Mouse (Mus musculus) large intestine, adult 2 months (tissue): ENCODE results near the gene Farp1. TPM values are rescaled to one million over a fixed set of nuclear protein-coding genes. Genes with fewer than 3 reads are reported as not detected.

Experiments used
- DNase-seq: peaks from one replicate; pipeline ENCODE4 v3.0.0-alpha.2; 2012; ENCODE audit warnings: low read depth, low spot score
- WGBS: fragments of 180-500 bp; shearing (Covaris S2); methylation state at CpG from one replicate; pipeline ENCODE4 v1.1.7; 2018; 5-methylcytosine and 5-hydroxymethylcytosine counted together
- polyA plus RNA-seq: library from polyadenylated mRNA; depleted of rRNA; stranded (reverse); fragments of >200 nt; gene quantifications from 2 replicates; pipeline ENCODE4 v1.2.3, GENCODE M21; 2012

Farp1 gene
- polyA plus RNA-seq, 1 experiment, result 13.3 TPM

DNA sequence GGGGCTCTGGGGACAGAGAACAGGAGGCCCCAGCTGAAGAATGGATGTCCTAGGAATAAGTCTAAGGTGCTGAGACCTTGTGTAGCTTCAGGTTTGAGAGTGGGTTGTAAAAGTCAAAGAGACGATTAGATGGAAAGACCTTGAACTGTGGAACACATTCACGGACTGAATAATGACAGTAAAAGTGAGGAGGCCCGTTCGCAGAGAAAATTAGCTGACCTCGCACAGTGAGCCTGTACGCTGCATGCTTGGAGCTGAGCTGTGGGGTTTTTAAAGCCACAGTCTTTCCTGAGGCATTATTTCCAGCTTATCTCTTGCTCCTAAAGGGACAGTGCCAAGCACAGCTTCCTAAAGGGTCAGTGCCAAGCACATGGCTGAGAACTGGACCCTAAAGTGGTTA lies 166.2 kb downstream of the Farp1 start:
- DNase-seq, result no peak

DNA sequence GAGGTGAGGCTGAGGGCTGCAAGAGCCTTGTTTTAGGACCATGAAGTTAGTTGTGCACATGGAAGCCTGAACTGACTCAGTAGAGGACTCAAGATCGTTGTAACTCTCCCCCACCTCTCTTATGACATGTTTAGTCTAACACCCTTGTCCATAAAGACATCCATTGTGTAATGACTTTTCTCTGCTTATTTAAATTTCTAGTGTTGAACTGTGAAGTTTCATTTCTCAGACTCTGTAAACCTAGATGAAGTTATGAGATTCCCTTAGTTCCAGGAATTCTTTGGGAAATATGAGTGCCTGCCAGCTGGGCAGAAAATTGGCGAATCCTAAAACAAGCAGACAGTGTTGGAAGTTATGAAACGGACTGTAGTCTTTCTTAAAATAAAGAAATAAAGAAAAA lies 170.5 kb downstream of the Farp1 start:
- WGBS, result 64% methylated on average over 3 of the region's 3 CpGs
- DNase-seq, result no peak

More for the DNA sequence above, 166.2 kb downstream of the Farp1 start:
- WGBS, result 65% methylated on average over 6 of the region's 6 CpGs

DNA sequence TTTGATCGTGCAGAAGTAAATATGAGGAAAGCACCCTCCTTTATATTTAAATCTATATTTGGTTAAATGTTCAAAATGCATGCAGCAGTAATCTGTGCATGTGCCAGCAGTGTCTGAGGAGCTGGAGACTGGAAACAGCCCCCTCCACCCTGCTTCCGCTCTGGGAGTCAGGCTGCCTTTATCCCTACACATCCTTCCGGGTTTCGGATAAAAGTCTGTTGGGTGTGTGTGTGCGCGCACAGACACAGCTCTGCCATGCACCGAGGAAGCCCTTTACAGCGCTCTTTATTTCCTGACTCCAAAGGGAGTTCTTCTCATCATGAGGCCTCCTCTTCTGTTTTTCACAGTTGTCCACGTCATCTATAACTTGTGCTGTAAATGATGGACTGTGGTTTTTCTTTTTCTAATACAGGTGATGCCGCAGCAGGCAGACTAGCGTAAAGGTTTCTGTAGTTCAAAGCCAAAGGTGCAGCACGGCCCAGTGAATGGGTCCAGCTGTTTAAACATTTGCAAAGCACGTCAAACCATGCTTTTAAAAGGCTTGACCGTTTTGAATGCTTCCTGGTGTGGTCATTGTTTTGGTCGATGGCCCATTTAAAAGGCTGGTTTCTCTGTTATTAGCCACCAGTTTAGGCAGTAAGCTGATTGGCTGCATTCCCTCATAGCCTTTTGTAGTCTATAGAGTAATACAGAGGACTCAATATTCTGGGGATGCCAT lies 172.6 kb downstream of the Farp1 start:
- no peak for DNase-seq
- WGBS, result 41% methylated on average over 15 of the region's 15 CpGs

DNA sequence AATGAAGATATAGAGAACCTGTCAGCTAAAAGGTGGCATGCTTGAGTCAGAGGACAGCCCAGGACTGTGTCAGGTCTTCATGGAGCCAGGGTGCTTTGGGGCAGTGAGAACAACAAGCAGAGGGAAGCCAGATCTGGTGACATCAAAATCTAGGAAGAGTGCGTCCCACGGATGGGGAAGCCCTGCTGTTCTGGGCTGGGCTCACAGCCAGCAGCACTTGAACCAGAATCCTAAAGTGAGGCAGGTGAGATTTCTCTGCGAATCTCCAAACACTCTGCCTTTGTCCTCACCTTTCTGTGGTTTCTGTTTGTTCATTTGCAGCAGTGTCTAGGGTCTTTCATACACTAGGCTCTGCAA lies 173.1 kb downstream of the Farp1 start:
- WGBS, result 32% methylated on average over 3 of the region's 3 CpGs
- DNase-seq, result no peak

DNA sequence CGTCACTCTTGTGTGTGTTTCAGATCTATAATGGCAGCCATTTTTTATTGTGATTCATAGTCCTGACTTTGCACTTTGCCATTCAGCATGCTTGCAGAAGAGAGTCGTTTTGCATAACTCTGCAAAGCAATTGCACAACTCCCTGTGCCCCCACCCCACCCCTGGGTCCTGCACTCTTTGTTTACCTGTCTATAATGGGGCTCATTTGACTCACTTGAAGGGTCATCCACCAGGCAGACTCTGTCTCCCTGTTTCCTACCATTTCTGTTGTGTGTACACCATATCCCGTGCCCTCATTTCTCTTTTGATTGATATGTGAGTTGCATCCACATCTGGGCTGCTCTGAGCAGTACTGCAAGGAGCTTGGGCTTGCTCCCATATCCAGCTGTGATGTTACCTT lies 175.3 kb downstream of the Farp1 start:
- 62% methylated on average over 3 of the region's 3 CpGs for WGBS
- DNase-seq, result no peak

DNA sequence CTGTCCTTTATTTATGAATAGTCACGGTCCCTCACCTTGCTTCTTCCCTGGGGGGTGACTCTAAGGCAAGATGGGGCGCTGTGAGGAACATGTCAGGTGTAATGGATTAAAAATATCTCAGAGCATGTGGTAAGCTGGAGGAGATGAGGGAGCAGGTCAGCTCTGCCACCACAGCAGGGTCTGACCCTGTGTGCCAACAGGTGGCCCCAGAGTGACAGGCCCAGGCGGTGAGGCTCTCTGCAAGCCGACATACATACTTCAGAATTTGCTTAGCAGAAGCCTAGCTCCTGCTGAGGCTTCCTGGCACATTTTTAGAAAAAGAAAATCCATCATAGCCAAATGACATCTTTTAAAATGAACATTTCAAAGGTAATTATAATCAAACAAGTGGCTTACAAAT lies 178.7 kb downstream of the Farp1 start:
- 94% methylated on average over 4 of the region's 4 CpGs for WGBS
- no peak for DNase-seq

DNA sequence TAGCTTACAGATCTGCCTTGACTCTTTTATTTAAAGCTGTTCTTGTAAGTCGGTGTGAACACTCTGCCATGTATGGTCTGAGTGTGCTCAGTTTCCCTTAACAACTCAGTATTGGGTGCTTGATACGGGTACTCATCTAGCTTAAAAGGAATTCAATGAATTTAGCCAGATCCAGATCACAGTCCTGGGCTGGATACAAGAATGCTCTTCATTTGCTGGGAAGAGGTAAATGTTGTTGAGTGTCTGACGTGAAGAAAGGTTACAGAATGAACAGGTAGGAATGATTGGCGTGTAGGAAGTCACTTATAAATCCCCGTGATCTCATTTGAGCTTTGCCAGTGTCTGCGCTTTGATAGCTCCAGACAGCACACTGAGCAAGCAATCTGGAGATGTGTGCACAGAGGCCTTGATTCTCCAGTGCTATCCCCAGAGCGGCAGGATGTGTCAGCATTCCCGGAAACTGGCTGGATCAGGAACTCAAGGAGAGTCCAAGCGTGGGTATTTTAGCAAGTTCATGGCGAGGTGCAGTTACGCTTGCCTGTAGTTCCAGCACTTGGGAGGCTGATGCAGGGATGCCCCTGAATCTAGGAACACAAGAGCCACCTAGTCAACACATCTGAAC lies 179.7 kb downstream of the Farp1 start:
- WGBS, result 80% methylated on average over 11 of the region's 11 CpGs
- DNase-seq, result no peak

DNA sequence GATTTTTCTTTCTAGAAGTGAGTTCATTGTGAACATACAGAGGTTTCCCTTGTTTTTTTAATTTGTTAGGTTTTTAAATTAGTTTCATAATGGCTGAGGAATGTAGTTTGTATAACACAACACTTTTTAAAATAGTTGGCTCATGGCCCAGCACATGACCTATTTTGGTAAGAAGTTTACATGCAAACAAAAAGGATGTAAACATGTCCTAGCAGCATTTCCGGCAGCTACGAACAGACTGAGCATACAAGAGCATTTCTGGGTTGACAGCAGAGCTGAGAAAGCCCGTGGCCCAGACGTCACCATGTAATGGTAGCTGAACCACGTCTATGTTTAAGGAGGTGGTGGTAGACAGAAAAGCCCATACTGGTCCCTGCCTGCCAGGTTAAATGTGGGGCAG lies 180.8 kb downstream of the Farp1 start:
- 61% methylated on average over 5 of the region's 5 CpGs for WGBS
- no peak for DNase-seq

DNA sequence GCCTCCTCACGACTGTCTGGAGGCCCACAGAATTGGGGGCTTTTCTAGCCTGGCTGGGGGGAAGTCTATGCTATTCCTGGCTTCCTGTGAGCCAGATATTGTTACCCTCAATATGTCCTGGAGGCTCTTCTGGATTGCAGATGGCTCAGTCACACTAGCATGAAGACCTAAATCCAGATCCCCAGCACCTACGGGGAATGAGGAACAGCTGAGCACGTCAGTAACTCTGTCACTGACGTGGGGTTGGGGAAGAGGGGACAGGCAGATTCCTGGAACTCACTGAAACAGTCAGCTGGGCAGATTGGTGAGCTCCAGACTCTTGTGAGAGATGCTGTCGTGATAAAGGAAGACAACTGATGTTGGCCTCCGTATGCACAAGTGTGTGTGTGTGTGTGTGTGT lies 181.7 kb downstream of the Farp1 start:
- WGBS, result 81% methylated on average over 6 of the region's 6 CpGs

DNA sequence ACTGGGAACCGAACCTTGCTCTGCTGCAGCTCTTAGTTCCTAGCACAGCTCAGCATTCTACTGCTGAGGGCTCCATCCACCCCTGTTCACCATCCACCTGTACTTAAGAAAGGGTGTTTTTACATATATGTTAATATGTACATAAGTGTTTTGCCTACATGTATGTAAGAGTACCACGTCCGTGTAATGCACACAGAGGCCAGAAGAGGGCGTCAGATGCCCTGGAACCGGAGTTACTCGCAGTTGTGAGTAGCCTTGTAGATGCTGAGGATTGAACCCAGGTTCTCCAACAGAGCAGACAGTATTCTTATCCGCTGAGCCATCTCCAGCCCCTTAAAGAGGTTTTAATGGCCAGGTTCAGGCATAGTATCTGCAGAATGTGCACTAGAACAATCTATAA lies 183.6 kb downstream of the Farp1 start:
- 78% methylated on average over 7 of the region's 7 CpGs for WGBS
- DNase-seq, result no peak

More for the DNA sequence above, 181.7 kb downstream of the Farp1 start:
- no peak for DNase-seq

DNA sequence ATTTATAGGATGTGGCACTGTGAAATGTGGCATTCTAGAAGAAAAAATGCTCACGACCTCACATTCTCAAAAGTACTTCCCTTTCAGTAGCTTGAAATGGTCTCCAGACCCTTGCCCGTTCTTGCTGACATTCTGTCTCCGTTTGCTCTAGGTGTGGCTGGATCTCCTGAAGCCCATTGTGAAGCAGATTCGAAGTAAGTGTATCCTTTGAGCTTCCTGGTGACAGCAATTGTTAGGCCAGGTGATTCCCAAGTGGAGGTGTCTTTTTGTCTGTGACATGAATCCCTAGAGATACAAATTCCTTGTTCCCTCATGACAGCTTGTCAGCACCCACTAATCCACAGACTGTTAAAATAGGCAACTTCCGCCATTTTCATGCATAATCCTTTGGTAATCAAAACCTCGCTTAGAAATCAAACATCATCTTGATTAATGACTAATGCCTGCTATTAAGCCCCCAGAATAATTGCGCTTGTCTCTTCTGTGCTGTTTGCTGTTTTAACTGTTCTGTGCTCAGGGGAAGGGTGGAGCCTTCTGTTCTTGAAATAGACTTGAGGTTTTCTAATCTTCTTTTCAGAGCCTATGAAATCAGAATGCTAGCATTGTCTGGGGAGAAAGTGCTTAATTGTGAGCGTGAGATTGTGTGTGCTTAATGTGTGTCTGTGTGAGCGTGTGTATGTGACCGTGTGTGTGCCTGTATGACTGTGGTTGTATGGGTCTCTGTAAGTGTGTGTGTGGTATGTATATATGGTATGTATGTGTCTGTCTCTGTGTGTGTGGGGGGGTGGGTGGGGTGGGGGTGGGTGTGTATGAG lies 184.4 kb downstream of the Farp1 start:
- DNase-seq, result no peak
- 83% methylated on average over 10 of the region's 10 CpGs for WGBS

DNA sequence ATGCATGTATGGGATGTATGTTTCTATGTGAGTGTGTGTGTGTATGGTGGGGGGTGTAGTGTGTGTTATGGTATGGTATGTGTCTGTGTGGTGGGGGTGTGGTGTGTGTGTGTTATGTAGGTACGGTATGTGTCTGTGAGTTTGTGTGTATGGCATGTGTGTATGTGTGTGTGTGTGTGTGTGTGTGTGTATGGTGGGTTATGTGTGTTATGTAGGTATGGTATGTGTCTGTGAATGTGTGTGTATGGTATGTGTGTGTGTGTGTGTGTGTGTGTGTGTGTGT lies 185.0 kb downstream of the Farp1 start:
- WGBS, result 97% methylated on average over 1 of the region's 1 CpGs

DNA sequence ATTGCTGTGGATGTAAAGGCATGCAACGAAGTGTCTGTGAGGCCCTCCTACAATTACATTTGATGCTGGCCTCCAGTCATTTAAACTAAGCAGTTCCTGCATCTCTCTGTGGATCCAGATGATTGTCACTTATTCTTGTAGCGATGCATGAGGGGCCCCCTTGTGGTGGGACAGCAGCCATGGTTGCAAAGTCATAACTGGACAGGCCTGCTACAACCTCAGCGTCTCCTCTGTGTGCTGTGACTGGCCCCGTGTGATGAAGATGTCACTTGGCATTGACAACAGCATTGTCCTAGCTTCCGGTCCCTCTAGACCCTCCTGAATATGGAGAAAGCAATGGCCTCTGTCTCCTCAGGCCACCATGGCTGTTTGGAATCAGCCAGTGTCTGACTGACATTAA lies 185.7 kb downstream of the Farp1 start:
- no peak for DNase-seq
- 77% methylated on average over 5 of the region's 5 CpGs for WGBS

More for the DNA sequence above, 185.0 kb downstream of the Farp1 start:
- no peak for DNase-seq

DNA sequence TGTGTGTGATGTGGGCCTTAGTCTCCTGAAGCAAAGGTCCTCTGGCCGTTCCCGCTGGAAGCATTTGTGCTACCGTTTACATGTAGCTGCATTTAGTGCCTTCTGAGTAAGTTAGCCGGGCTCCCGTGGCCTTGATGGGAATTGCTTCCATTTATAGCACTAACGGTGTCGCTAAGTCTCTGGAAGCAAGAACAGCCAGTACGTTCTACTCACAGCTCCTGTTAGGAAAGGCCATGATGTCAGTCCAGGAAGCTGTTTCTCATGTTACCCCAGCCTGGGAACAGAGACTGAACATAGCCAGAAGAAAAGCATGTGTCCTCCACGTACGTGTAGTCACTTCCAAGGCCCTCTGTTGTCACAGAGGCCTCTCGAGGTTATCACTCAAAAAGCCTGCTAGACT lies 190.8 kb downstream of the Farp1 start:
- 55% methylated on average over 11 of the region's 11 CpGs for WGBS
- no peak for DNase-seq

DNA sequence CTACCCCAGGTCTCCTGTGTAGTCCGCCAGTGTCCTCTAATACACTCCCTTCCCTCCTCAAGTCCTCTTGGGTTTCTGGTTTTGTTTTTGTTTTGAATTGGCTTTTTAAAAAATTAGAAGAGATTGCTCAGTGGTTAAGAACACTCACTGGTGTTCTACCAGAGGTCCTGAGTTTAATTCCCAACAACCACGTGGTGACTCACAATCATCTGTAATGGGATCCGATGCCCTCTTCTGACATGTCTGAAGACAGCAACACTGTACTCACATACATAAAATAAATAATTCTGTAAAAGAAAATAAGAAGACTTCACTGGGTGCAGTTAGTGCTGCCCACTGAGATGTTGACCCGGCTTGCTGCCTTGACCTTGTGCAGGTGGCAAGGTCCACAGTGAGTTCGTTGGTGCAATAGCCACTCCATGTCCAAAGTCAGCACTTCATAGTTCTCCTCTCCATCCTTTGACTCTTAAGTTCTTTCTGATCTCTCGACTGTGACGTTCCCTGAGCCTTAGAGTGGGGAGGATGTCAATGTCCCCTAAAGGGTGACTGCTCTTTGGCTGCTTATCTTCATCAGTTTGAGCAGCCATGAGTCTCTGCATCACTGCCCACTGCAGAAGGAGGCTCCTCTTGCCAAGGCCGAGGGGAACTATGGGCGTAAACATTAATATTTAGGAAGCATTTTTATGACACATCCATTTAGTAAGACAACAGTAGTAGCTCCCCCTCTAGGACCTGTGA lies 194.2 kb downstream of the Farp1 start:
- DNase-seq, result no peak
- 81% methylated on average over 9 of the region's 9 CpGs for WGBS

DNA sequence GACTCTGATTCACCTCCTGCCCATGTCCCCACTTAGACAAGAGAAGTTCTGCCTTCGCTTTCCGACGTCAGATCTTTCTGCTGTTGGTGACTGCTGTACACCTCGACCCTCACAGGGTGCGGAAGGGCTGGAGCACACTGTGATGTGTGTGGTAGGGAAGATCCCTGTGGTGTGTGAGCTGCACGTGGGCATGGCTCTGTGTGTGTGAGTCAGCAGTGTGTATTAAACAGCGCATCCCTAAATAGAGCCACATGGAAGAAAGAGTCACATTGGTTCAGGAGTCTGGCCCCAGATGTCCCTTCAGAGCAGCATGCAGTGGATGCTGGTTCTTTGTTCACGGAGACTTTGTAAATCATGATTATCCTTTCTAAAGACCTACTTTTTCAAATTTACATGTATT lies 196.2 kb downstream of the Farp1 start:
- DNase-seq, result no peak
- 94% methylated on average over 8 of the region's 8 CpGs for WGBS

DNA sequence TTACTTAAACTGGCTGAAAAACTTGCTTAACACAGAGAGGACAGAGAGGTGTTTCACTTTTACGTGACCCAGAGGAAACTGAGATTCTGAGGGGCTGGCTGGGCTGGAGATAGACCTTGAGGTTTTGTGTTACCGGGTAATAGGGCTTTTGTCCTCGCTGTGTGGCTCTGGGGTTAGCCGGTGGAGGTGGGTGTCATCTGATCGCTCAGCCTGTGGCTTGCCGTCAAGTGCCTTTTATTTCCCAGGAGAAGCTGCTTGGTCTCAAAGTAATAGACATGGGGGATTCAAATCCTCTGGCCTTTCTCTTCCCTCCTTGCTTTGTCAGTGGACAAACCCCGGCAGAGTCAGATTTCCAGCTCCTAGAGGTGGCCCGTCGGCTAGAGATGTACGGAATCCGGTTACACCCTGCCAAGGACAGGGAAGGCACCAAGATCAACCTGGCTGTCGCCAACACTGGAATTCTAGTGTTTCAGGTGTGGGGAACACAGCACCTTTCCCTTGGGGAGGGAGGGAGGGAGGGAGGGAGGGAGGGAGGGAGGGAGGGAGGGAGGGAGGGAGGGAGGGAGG lies 199.8 kb downstream of the Farp1 start:
- DNase-seq, result no peak
- 82% methylated on average over 12 of the region's 12 CpGs for WGBS

DNA sequence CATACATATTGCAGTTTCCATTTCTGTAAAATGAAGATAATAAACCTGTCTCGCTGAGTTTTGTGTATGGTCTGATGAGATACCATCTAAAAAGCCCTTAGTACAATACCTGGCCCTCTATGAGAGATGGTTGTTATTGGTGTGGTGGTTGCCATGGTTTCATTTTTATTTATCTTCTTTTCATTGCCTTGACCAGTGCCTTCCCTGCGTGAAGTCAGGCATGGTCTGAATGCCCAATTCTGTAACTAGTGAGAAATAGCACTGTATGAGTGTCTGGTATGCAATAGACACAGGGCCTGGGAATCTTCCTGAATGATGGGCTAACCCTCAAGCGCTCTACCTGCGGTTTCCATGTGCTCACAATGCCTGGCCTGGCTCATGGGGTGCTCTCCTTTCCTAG lies 201.7 kb downstream of the Farp1 start:
- WGBS, result 81% methylated on average over 4 of the region's 4 CpGs
- DNase-seq, result no peak

DNA sequence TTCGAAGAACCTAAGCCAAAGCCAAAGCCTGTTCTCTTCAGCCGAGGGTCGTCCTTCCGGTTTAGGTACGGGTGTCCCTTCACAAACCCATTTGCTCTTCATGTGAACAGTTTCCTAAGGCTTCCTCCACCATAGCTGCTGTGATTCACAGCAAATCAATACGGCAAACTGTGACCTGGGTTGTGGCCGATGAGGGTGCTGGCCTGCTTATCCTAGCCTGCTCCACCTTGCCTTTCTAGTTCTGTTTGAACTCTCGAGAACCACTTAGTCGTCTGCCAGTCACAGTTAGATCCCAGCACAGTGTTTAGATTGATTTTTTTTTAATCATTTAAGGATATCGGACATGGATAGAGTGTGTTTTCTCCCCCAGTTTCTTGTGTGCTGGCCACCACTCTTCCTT lies 203.7 kb downstream of the Farp1 start:
- WGBS, result 91% methylated on average over 10 of the region's 10 CpGs
- DNase-seq, result no peak

DNA sequence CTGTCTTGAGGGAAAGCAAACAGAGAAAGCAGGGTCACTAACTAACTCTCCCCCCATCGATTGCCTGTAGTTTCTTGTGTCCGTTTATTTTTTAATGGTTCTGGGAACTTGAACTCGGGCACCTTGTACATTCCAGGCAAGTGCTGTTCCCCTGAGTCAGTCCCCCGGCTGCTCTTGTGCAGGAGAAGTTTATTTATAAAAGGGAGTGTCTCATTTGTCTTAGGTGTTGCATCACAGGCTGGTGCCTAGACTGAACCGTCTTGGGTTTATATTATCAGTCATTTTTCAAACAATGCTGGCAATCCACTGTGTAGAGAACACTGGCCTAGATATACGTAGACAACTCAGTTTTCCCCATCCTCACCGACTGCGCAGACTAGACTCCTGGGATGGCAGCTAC lies 204.4 kb downstream of the Farp1 start:
- no peak for DNase-seq
- WGBS, result 40% methylated on average over 8 of the region's 8 CpGs
